Mouse (Mus musculus): ENCODE results near the gene Ttc7. TPM values are rescaled to one million over a fixed set of nuclear protein-coding genes. Genes with fewer than 3 reads are reported as not detected.

Gene Ttc7
- polyA plus RNA-seq, 1 experiment from 2014 or later, result 5.3 TPM

- 85% methylated on average over 8 of the region's 8 CpGs for WGBS
These were observed 24.1 kb downstream of the Ttc7 start for GRCm38 (mm10) chr17:87306746-87307145.

GRCm38 (mm10) chr17:87309073-87309788 is 26.5 kb downstream of the Ttc7 start:
- H3K9ac ChIP-seq, result no peak overlapping the region
- no peaks in the 10 kb centered on the region for H3K27me3 ChIP-seq
- 0 out of 2 replicates have a peak, but pooled peaks cover 3% of the 10 kb centered on the region for H3K4me1 ChIP-seq (replicated peaks)
- H3K4me3 ChIP-seq, result no peak overlapping the region
- H3K4me2 ChIP-seq, result no peak overlapping the region
- no peaks in the 10 kb centered on the region for H3K36me3 ChIP-seq
- no peak for ATAC-seq (ENCODE audit: low FRiP score, low read depth)
- H3K9me3 ChIP-seq, result no peaks in the 10 kb centered on the region
- H3K27ac ChIP-seq (replicated peaks), result no peak overlapping the region
- WGBS, result 84% methylated on average over 12 of the region's 12 CpGs

More at GRCm38 (mm10) chr17:87306746-87307145, 24.1 kb downstream of the Ttc7 start:
- Histone ChIP-seq H3K27me3 (no peaks in the 10 kb centered on the region), H3K27ac (replicated peaks) (no peak overlapping the region), H3K4me3 (no peak overlapping the region), H3K4me2 (no peak overlapping the region), H3K9ac (no peak overlapping the region), H3K36me3 (no peaks in the 10 kb centered on the region), H3K9me3 (no peaks in the 10 kb centered on the region), H3K4me1 (replicated peaks) (no peaks in the 10 kb centered on the region)
- ATAC-seq (ENCODE audit: low FRiP score, low read depth), result no peak

- Histone ChIP-seq H3K4me2 (no peak overlapping the region), H3K9me3 (no peaks in the 10 kb centered on the region), H3K27ac (replicated peaks) (no peak overlapping the region), H3K36me3 (no peaks in the 10 kb centered on the region), H3K9ac (no peak overlapping the region), H3K27me3 (no peaks in the 10 kb centered on the region), H3K4me3 (no peak overlapping the region), H3K4me1 (replicated peaks) (peaks cover 11% of the 10 kb centered on the region)
- WGBS, result 88% methylated on average over 7 of the region's 7 CpGs
- ATAC-seq (ENCODE audit: low FRiP score, low read depth), result no peak
These were observed 27.8 kb downstream of the Ttc7 start for GRCm38 (mm10) chr17:87310497-87310896.

GRCm38 (mm10) chr17:87312351-87312750 is 29.7 kb downstream of the Ttc7 start:
- no peaks in the 10 kb centered on the region for H3K9me3 ChIP-seq
- peaks cover 11% of the 10 kb centered on the region for H3K4me1 ChIP-seq (replicated peaks)
- no peaks in the 10 kb centered on the region for H3K27me3 ChIP-seq
- H3K27ac ChIP-seq (replicated peaks), result no peak overlapping the region
- 29% methylated on average over 12 of the region's 12 CpGs for WGBS
- no peak overlapping the region for H3K4me2 ChIP-seq
- no peak overlapping the region for H3K4me3 ChIP-seq
- no peak overlapping the region for H3K9ac ChIP-seq
- H3K36me3 ChIP-seq, result no peaks in the 10 kb centered on the region
- no peak for ATAC-seq (ENCODE audit: low FRiP score, low read depth)

- H3K4me1 ChIP-seq (replicated peaks), result peaks cover 11% of the 10 kb centered on the region
- no peak overlapping the region for H3K4me2 ChIP-seq
- H3K27me3 ChIP-seq, result no peaks in the 10 kb centered on the region
- no peak overlapping the region for H3K4me3 ChIP-seq
- H3K9me3 ChIP-seq, result no peaks in the 10 kb centered on the region
- 58% methylated on average over 18 of the region's 18 CpGs for WGBS
- no peak overlapping the region for H3K27ac ChIP-seq (replicated peaks)
- ATAC-seq (ENCODE audit: low FRiP score, low read depth), result no peak
- H3K9ac ChIP-seq, result no peak overlapping the region
- no peaks in the 10 kb centered on the region for H3K36me3 ChIP-seq
These were observed 30.5 kb downstream of the Ttc7 start for GRCm38 (mm10) chr17:87312924-87313870.

GRCm38 (mm10) chr17:87314121-87314520 is 31.4 kb downstream of the Ttc7 start:
- Histone ChIP-seq H3K4me2 (no peak overlapping the region), H3K9ac (no peak overlapping the region), H3K27me3 (no peaks in the 10 kb centered on the region), H3K9me3 (no peaks in the 10 kb centered on the region), H3K27ac (replicated peaks) (no peak overlapping the region), H3K4me3 (no peak overlapping the region), H3K36me3 (no peaks in the 10 kb centered on the region), H3K4me1 (replicated peaks) (peaks cover 11% of the 10 kb centered on the region)
- 82% methylated on average over 8 of the region's 8 CpGs for WGBS
- no peak for ATAC-seq (ENCODE audit: low FRiP score, low read depth)

GRCm38 (mm10) chr17:87314530-87314946 is 31.9 kb downstream of the Ttc7 start:
- no peaks in the 10 kb centered on the region for H3K36me3 ChIP-seq
- H3K4me2 ChIP-seq, result peak overlapping the region; percentile 32
- no peaks in the 10 kb centered on the region for H3K27me3 ChIP-seq
- peak; percentile 54 for ATAC-seq (ENCODE audit: low FRiP score, low read depth)
- no peak overlapping the region for H3K4me3 ChIP-seq
- no peaks in the 10 kb centered on the region for H3K9me3 ChIP-seq
- peaks cover 11% of the 10 kb centered on the region for H3K4me1 ChIP-seq (replicated peaks)
- 61% methylated on average over 5 of the region's 5 CpGs for WGBS
- H3K27ac ChIP-seq (replicated peaks), result no peak overlapping the region
- no peak overlapping the region for H3K9ac ChIP-seq

- no peaks in the 10 kb centered on the region for H3K27me3 ChIP-seq
- no peaks in the 10 kb centered on the region for H3K36me3 ChIP-seq
- peaks cover 11% of the 10 kb centered on the region for H3K4me1 ChIP-seq (replicated peaks)
- WGBS, result 10% methylated on average over 9 of the region's 9 CpGs
- ATAC-seq (ENCODE audit: low FRiP score, low read depth), result peak; percentile 65
- H3K4me2 ChIP-seq, result peak overlapping the region; percentile 32
- no peaks in the 10 kb centered on the region for H3K9me3 ChIP-seq
- H3K9ac ChIP-seq, result 0 out of 2 replicates have a peak overlapping the region, but pooled peaks have one; percentile 2
- no peak overlapping the region for H3K27ac ChIP-seq (replicated peaks)
- no peak overlapping the region for H3K4me3 ChIP-seq
These were observed 32.4 kb downstream of the Ttc7 start for GRCm38 (mm10) chr17:87315021-87315531.

GRCm38 (mm10) chr17:87315891-87316763 is 33.4 kb downstream of the Ttc7 start:
- Histone ChIP-seq H3K9me3 (no peaks in the 10 kb centered on the region), H3K36me3 (no peaks in the 10 kb centered on the region), H3K27me3 (no peaks in the 10 kb centered on the region), H3K27ac (replicated peaks) (no peak overlapping the region), H3K4me1 (replicated peaks) (peaks cover 11% of the 10 kb centered on the region), H3K4me2 (no peak overlapping the region), H3K4me3 (no peak overlapping the region), H3K9ac (no peak overlapping the region)
- WGBS, result 78% methylated on average over 23 of the region's 23 CpGs
- no peak for ATAC-seq (ENCODE audit: low FRiP score, low read depth)

GRCm38 (mm10) chr17:87317271-87317670 is 34.6 kb downstream of the Ttc7 start:
- no peaks in the 10 kb centered on the region for H3K27me3 ChIP-seq
- H3K9ac ChIP-seq, result no peak overlapping the region
- ATAC-seq (ENCODE audit: low FRiP score, low read depth), result no peak

GRCm38 (mm10) chr17:87317947-87318346 is 35.3 kb downstream of the Ttc7 start:
- H3K9me3 ChIP-seq, result no peaks in the 10 kb centered on the region
- no peak overlapping the region for H3K9ac ChIP-seq
- peaks cover 11% of the 10 kb centered on the region for H3K4me1 ChIP-seq (replicated peaks)
- H3K27ac ChIP-seq (replicated peaks), result no peak overlapping the region
- no peak for ATAC-seq (ENCODE audit: low FRiP score, low read depth)
- no peak overlapping the region for H3K4me3 ChIP-seq
- no peaks in the 10 kb centered on the region for H3K36me3 ChIP-seq
- H3K4me2 ChIP-seq, result no peak overlapping the region
- no peaks in the 10 kb centered on the region for H3K27me3 ChIP-seq
- 65% methylated on average over 9 of the region's 9 CpGs for WGBS

More at GRCm38 (mm10) chr17:87317271-87317670, 34.6 kb downstream of the Ttc7 start:
- no peak overlapping the region for H3K4me3 ChIP-seq
- H3K36me3 ChIP-seq, result no peaks in the 10 kb centered on the region
- no peak overlapping the region for H3K4me2 ChIP-seq
- 35% methylated on average over 6 of the region's 6 CpGs for WGBS
- no peak overlapping the region for H3K27ac ChIP-seq (replicated peaks)
- H3K9me3 ChIP-seq, result no peaks in the 10 kb centered on the region
- peaks cover 11% of the 10 kb centered on the region for H3K4me1 ChIP-seq (replicated peaks)
